Mouse (Mus musculus) small intestine, adult 2 months (tissue): Measurements from ENCODE around the gene Npm3. TPM values are rescaled to one million over a fixed set of nuclear protein-coding genes. Genes with fewer than 3 reads are reported as not detected.
A peak's percentile ranks its signal among the peaks of the same experiment; 100 is the strongest.

Source experiments
- H3K27ac ChIP-seq: fragments of 200-500 bp; 2 replicates; pipeline ENCODE4 v1.5.1; 2012; ENCODE audit warnings: low read depth, low read length, control low read depth, inconsistent platforms; ENCODE audit not compliant: insufficient read depth
- H3K27me3 ChIP-seq: fragments of 200-500 bp; 2 replicates; pipeline ENCODE4 v1.6.1; 2012; ENCODE audit warnings: mild to moderate bottlenecking, moderate library complexity, low read length, inconsistent platforms; ENCODE audit not compliant: control insufficient read depth, insufficient read depth
- H3K36me3 ChIP-seq: fragments of 200-500 bp; 2 replicates; pipeline ENCODE4 v1.6.1; 2012; ENCODE audit warnings: mild to moderate bottlenecking, low read length, control low read depth, inconsistent platforms; ENCODE audit not compliant: control insufficient read depth, insufficient read depth
- H3K4me1 ChIP-seq: fragments of 200-500 bp; 2 replicates; pipeline ENCODE4 v1.6.1; 2012; ENCODE audit warnings: low read length, inconsistent platforms, mixed read lengths; ENCODE audit not compliant: control insufficient read depth, insufficient read depth, insufficient read length
- H3K4me3 ChIP-seq: fragments of 200-500 bp; 2 replicates; pipeline ENCODE4 v1.5.1; 2012; ENCODE audit warnings: low read depth, mild to moderate bottlenecking, control low read depth, inconsistent platforms, low read length, moderate library complexity
- CTCF ChIP-seq: fragments of 200-500 bp; IDR thresholded peaks from 2 replicates; pipeline ENCODE4 v1.5.1; 2012; ENCODE audit warnings: low read depth, mild to moderate bottlenecking, control low read depth, inconsistent platforms, low read length, moderate library complexity, mixed read lengths; ENCODE audit not compliant: insufficient replicate concordance, insufficient read length; ENCODE audit errors: extremely low read depth
- POLR2A ChIP-seq: fragments of 200-500 bp; IDR thresholded peaks from 2 replicates; pipeline ENCODE4 v1.6.1; 2012; ENCODE audit warnings: low read depth, mild to moderate bottlenecking, control low read depth, inconsistent platforms, low read length, moderate library complexity
- WGBS: fragments of 180-500 bp; shearing (Covaris S2); methylation state at CpG from one replicate; pipeline ENCODE4 v1.1.7; 2018; 5-methylcytosine and 5-hydroxymethylcytosine counted together
- polyA plus RNA-seq: library from polyadenylated mRNA; depleted of rRNA; stranded (reverse); fragments of >200 nt; gene quantifications from 2 replicates; pipeline ENCODE4 v1.2.3, GENCODE M21; 2012

Gene Npm3
- polyA plus RNA-seq, 1 experiment: 24.5 TPM

DNA sequence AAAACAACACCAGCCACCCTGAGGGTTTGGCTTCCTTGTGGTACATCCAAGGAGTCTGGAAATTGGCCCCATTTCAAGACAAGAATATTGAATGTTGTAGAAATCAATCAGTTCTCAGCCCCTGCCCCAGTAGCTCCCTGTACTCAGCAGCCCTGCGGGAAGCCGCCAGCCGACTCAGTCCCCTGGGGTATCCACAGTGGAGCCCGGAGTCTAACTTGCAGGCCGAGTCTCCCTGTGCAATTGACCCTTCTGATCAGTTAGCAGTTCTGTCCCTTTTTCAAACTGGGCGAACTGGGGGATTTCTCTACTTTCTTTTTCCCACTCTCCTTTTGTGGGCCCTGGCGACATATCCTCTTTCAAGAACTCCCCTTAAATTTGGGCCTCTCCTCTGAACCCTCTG lies 8.6 kb downstream of the Npm3 start:
- no peaks in the 10 kb centered on the region for H3K36me3 ChIP-seq
- H3K27me3 ChIP-seq: peaks cover 86% of the 10 kb centered on the region
- WGBS: 16% methylated on average over 7 of the region's 7 CpGs
- TF ChIP-seq CTCF (no peak), POLR2A (no peak)
- no peak overlapping the region for H3K27ac ChIP-seq
- peaks cover 11% of the 10 kb centered on the region for H3K4me1 ChIP-seq
- no peak overlapping the region for H3K4me3 ChIP-seq

DNA sequence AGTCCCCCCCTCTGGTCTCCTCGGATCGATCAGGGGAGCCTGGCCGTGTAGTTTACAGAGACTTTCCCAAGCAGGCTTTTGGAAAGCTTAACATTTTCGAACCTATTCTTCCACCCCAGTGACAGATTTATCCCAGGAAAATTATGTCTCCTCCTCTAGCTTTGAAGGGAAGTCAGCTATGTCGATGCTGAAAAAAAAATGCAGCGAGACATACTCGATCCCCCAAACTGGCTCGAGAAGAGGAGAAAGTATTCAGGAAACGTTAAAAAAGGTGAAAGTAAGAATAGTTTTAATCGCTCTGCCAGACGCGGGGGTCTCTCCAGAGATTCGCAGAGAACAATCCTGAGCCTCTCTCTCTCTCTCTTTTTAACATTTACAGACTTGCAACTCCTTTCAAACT lies 9.2 kb downstream of the Npm3 start:
- TF ChIP-seq POLR2A (no peak), CTCF (no peak)
- Histone ChIP-seq H3K27ac (no peak overlapping the region), H3K27me3 (peaks cover 86% of the 10 kb centered on the region), H3K36me3 (no peaks in the 10 kb centered on the region), H3K4me1 (peaks cover 7% of the 10 kb centered on the region), H3K4me3 (no peak overlapping the region)
- 24% methylated on average over 13 of the region's 13 CpGs for WGBS

- Histone ChIP-seq H3K4me3 (no peak overlapping the region), H3K4me1 (peaks cover 7% of the 10 kb centered on the region), H3K36me3 (no peaks in the 10 kb centered on the region), H3K27me3 (peaks cover 75% of the 10 kb centered on the region), H3K27ac (no peak overlapping the region)
- 75% methylated on average over 5 of the region's 5 CpGs for WGBS
- TF ChIP-seq POLR2A (no peak), CTCF (no peak)
These were observed 10.9 kb downstream of the Npm3 start for GRCm38 (mm10) chr19:45738521-45738920.

DNA sequence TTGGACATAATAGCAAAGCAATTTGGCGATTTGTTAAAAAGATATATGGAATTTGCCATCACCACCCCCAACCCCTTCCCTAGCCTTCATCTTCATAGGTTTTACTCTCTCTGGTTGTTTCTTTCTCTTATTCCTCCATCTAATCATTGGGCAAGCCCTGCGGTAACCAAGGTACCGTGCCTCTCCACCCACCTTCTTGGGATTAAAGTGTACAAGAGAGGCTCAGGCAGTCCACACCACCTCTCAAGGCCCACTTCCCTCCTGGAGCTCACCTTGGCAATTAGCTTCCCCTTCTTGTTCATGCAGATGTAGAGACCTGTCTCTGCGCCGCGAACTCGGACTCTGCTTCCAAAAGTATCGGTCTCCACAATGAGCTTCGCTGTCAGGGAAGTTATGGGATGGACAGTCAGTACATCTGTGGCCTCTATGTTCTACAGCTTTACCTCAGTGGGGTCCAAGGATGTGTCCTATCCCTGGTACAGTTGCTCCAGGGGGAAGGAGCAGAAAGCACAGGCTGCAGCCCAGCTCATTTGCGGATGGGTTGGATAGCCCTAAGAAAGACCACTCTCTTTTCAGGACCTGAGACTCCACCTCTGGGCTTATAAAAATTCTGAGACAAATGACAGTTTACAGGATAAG lies 11.4 kb downstream of the Npm3 start:
- TF ChIP-seq CTCF (no peak), POLR2A (no peak)
- Histone ChIP-seq H3K27me3 (peaks cover 69% of the 10 kb centered on the region), H3K27ac (no peak overlapping the region), H3K36me3 (no peaks in the 10 kb centered on the region), H3K4me1 (peaks cover 7% of the 10 kb centered on the region), H3K4me3 (no peak overlapping the region)
- WGBS: 89% methylated on average over 10 of the region's 10 CpGs

DNA sequence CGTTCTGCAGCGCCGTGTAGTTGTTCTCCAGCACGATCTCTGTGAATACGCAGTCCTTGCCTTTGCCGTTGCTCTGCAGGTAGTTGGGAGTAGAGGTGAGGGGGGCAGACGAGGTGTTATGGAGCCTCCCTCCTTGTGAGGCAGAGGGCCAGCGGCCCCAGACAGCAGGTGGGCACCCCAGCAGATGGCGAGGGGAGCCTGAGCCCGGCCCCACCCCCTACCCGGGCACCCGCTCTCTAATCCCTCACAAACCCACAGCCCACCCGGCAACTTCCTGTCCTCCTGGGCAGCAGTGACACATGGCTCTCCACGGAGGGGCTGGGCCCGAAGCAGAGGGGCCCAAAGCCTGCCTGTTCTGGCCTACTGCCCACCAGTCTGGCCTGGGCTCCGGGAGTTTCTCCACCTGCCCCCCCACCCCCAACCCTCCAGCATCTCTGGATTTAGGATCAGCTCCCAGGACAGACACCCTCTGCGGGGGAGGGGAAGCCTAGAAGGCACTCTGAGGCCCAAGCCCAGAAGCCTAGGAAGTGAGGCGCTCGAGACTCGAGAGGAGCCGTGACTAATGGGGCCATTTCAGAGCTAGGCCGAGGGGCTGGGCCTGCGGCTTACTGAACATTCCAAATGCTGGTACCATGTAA lies 12.1 kb downstream of the Npm3 start:
- H3K36me3 ChIP-seq: no peaks in the 10 kb centered on the region
- H3K4me3 ChIP-seq: peak overlapping the region; percentile 2; the same call in 1 of the 2 replicates
- H3K4me1 ChIP-seq: peaks cover 7% of the 10 kb centered on the region
- H3K27me3 ChIP-seq: peaks cover 68% of the 10 kb centered on the region
- 25% methylated on average over 23 of the region's 23 CpGs for WGBS
- TF ChIP-seq POLR2A (no peak), CTCF (no peak)
- no peak overlapping the region for H3K27ac ChIP-seq

- TF ChIP-seq POLR2A: no peak
- TF ChIP-seq CTCF: no peak
- peaks cover 7% of the 10 kb centered on the region for H3K4me1 ChIP-seq
- H3K36me3 ChIP-seq: no peaks in the 10 kb centered on the region
- peaks cover 63% of the 10 kb centered on the region for H3K27me3 ChIP-seq
- 2% methylated on average over 28 of the region's 28 CpGs for WGBS
- peak overlapping the region; percentile 2; the same call in 1 of the 2 replicates for H3K4me3 ChIP-seq
- H3K27ac ChIP-seq: no peak overlapping the region
These were observed 12.6 kb downstream of the Npm3 start for GRCm38 (mm10) chr19:45736855-45737207.

DNA sequence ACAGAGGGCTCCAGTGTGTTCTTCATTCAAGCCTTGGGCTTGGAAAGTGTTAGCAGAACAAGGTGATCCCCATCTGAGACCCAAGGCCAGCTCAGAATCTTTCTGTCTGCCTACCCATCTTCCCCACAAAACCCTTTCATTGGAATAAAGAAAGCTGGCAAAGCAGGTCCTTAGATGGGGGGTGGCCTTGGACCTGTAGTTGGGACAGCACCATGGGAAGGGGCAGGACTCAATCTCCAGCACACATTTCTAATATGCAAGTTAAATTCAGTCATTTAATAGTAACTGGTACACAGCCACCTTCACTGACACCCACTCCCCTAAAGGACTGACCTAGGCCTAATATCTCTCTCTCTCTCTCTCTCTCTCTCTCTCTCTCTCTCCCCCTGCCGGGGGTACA lies 13.2 kb downstream of the Npm3 start:
- Histone ChIP-seq H3K4me3 (no peak overlapping the region), H3K36me3 (no peaks in the 10 kb centered on the region), H3K4me1 (peaks cover 7% of the 10 kb centered on the region), H3K27ac (no peak overlapping the region), H3K27me3 (peaks cover 57% of the 10 kb centered on the region)
- TF ChIP-seq CTCF: no peak
- TF ChIP-seq POLR2A: no peak
- 50% methylated on average over 1 of the region's 1 CpGs for WGBS
